Mouse (Mus musculus) urinary bladder, postnatal 36 days (tissue): ENCODE data around the gene Gm20388.

Experiments used
- DNase-seq, 2 experiments: peaks; one replicate each; pipeline ENCODE4 v3.0.0; 2022; ENCODE audit warnings: low spot score in 2 of 2, mixed read lengths in 1 of 2

Gene Gm20388

DNA sequence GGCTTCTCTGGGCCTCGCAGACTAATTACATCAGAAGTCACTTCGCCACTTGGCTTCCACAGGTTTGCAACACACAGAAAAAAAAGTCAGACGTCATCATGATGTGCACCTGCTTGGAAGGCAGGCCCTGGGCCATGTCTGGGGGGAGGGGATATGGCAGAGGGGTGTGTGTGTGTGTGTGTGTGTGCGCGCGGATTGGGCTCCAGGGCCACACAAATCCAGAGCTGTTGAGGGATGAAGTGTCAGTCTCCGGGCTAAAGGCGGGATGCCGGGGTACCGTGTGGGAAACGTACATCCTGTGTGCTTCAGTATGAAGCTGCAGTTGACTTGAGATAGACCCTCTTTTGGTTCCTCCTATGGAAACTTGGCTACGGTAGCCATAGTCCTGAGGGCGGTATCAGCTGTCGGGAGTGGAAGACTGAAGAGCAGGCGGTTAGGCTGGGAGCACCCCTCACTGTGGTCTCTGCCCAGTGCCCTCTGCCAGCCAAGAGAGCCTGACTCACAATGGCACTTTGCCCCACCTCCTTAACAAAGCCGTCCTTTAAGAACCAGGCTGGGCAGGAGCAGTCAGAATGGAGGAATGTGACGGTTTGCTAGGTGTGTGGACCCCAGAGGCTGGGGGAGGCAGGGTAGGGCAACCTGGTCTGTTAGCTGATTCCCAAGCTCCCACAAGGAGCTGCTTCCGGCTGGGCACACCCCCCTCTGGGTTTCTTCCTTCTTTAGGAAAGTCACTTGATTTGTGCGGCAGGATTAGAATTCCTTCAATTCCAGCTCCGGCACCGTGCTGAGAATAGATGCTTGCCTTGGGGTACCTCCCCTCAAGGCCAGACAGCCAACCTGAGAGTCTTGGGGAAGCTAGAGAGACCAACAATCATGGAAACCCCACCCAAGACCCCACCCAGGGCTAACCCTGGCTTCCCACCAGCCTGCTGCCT is 721.1 kb downstream of the Gm20388 start:
- DNase-seq = no peak

- DNase-seq = no peak
These were observed 722.5 kb downstream of the Gm20388 start for GRCm38 (mm10) chr8:120632969-120633664.

GRCm38 (mm10) chr8:120633665-120634271 is 723.1 kb downstream of the Gm20388 start:
- no peak for DNase-seq

DNA sequence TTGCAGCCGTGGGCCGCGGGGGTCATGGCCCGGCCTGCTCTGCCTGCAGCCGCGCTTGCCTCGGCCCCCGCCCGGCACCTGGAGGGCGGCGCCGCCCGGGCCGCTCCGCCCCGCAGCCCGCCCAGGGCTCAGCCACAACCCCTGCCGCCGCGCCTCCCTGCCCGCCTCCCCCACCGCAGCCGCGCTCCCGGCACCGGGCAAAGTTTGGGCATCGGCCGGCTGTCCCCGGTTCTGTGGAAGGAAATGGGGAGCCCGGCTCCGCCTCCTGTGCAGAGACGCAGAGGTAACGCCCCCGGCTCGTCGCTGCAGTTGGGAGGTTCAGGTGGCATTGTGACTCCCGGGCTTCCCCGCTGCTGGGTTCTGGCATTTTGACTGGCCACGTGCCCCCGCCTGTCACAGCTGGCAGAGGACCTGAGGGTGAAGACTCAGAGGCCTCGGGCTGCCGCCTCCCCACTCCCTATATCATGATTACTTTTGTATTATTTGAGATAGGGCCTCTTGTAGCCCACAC is 723.7 kb downstream of the Gm20388 start:
- peak; percentile 34 to 72 for DNase-seq

GRCm38 (mm10) chr8:120641245-120641644 is 730.6 kb downstream of the Gm20388 start:
- DNase-seq = no peak

GRCm38 (mm10) chr8:120642031-120642662 is 731.5 kb downstream of the Gm20388 start:
- DNase-seq = no peak

DNA sequence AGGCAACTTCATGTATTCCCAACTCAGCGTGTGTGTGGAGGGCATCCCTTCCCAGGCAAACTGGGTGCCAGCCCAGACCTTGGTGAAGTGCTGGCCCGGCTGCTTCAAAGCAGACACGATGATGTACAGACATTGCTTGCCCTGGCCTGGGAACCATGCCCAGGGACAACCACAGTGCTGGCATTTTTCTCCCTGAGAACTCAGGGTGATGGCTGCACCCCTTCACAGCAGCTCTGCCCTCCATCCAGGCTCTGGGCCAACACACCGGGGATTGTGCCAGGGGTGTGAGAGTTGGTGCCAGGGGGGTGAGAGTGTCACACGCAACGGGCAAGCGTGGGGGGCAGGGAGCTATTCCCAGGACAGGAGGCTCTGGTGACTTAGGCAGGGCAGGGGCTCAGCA is 734.0 kb downstream of the Gm20388 start:
- DNase-seq = peak in 1 of 2 experiments; percentile 67

DNA sequence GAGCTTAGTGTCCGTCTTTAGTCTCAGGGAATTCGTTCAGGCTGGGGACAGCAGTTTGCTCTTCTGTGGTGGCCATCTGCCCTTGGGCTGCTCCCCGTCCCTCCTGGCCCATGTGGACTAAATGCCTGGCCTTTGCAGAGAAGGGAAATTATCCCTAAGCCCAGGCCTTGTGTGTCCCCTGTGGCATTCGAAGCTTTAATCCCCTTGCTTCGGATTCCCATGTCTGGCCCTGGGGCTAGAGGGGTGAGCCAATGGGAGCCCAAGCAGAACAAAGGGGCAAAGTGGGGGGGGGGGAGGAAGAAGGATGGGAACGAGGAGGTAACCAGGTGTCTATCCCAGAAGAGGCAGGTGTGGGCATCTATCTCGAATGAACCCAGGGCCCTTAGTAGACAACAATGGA is 736.9 kb downstream of the Gm20388 start, which contains the start of gene 1190005I06Rik:
TSS of gene 1190005I06Rik (minus strand) at position 101 of the 400 bp plus-strand sequence.
- DNase-seq = no peak

GRCm38 (mm10) chr8:120656322-120657052 is 745.8 kb downstream of the Gm20388 start:
- DNase-seq = no peak

- no peak for DNase-seq
These were observed 746.8 kb downstream of the Gm20388 start for GRCm38 (mm10) chr8:120657415-120657814.

DNA sequence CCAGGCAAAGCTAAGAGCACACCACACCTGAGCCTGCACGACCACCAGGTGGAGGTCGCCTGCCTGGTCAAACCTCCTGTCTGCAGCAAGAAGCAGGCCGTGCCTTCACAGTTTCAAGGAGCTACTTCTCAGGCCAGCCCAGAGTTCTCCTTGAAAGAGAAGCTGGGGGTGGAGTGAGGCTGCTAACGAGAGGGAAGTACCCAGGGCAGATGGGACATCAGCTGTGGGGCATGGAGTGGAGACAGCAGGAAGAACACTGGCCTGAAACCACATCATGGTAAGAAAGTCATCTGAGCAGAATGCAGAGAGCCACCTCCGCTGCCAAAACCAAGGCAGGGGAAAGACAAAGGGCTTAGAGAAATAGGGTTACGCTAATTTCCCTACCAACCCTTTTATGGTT is 753.9 kb downstream of the Gm20388 start:
- DNase-seq = no peak

DNA sequence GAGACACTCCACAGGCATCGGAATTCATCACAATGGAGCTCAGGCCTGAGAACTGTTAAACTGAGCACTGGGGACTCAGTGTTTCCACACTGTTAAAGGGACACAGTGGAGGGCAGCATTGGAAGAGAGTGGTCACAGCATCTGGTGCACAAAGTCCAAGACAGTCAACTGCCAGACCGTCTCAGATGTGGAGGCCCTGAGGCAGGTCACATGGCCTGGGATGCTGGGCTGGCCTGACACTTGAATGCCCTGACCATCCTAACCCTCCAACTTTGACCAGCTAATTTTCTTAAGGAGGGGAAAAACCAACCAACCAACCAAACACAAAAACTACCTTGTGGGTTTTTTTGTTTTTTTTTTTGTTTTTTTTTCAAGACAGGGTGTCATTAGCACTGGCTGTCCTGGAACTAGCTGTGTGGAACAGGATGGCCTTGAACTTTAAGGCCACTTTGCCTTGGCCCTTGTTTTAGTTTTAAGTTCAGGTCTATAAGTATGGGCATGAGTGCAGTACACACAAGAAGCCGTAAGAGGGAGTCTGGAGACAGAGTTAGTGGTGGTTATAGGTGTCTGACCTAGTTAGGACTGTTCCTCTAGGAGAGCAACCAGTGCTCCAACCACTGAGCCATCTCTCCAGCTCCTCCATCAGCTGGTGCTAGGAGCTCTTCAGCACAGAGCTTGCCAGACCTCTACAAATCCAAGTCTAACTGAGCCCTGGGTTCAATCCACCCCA is 755.2 kb downstream of the Gm20388 start:
- DNase-seq = no peak

GRCm38 (mm10) chr8:120666807-120667470 is 756.3 kb downstream of the Gm20388 start:
- no peak for DNase-seq

- peak; percentile 80 to 89 for DNase-seq
These were observed 757.1 kb downstream of the Gm20388 start, which contains the start of the genes Gm27021 and Cox4i1 for GRCm38 (mm10) chr8:120667561-120668373. Gene Gm27021, minus strand, starts transcription at chr8:120668079. Gene Cox4i1, plus strand, starts transcription at chr8:120668222.

DNA sequence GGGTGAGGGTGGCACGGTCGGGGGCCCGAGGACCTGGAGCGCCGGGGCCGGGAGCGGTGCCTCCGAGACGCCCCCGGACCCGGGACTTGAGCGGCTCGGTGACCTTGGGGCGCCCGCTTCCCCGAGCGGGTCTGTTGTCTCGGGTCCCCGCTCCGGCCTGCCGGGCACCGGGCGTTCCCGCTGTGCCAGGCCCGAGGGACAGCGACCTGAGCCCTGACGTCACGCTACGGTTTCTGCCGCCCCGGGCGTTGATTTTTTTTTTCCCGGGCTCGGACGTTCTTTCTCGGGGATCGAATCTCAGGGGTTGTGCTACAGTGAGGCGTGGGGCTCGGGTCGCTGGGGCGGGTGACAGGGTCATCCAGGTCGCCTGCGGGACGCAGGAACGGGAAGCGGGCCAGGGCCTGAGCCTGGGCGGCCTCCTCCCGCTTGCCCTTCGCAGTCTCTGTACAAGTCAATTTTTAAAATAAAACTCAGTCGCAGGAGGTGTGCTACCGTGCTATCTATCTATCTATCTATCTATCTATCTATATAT is 757.8 kb downstream of the Gm20388 start, which contains the start of gene Emc8:
TSS of gene Emc8 (minus strand) at position 200 of the 532 bp plus-strand sequence.
- no peak for DNase-seq

- no peak for DNase-seq
These were observed 761.1 kb downstream of the Gm20388 start for GRCm38 (mm10) chr8:120671775-120672174.

- DNase-seq = no peak
These were observed 762.1 kb downstream of the Gm20388 start for GRCm38 (mm10) chr8:120672626-120673229.

DNA sequence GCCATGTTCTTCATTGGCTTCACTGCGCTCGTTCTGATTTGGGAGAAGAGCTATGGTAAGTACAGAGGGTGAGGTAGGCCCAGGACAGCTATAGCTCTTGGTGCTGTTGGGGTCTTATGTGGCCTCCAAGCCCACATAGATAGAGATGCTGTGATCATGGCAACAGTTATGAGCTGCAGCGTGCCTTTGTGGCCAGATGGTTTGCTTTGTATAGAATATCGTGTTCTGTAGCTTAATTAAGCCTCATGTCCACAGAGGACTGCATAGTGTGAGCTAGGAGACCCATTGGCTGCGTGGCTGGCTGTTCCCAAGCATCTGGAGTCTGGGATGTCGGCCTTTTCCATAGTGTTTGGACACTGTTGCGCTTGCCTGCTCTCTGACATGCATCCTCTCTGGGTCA is 762.7 kb downstream of the Gm20388 start:
- no peak for DNase-seq
